Mouse (Mus musculus): ENCODE results near the gene Ap3b2. TPM values are rescaled to one million over a fixed set of nuclear protein-coding genes. Genes with fewer than 3 reads are reported as not detected.

Gene Ap3b2
- polyA plus RNA-seq, 1 experiment from 2014 or later, result 5.2 TPM

DNA sequence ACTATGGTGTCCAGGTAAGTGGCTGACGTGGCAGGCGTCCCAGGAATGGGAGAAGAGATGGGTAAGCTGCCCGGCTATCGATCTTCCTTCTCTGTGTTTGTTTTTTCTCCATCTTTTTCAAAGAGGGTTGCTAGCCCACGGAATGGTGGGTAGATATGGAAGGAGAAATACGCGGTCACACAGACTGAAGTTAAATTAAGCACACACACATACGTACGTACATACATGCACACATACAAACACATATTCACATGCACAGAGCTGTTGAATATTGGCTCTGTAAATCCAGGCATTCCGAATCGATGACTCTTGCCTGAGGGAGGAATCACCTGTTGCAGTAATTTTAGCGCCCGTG, 29.9 kb upstream of the Ap3b2 start:
- H3K4me2 ChIP-seq (ENCODE audit: low read depth, low read length), result peak overlapping the region; percentile 64
- peaks cover 8% of the 10 kb centered on the region for H3K4me1 ChIP-seq (ENCODE audit: control insufficient read depth, insufficient read depth, low read length)
- peak overlapping the region; percentile 80 for H3K9ac ChIP-seq (ENCODE audit: low read depth, low read length)
- ATAC-seq, result no peak; the same call in 1 of the 2 replicates
- H3K27me3 ChIP-seq (replicated peaks; ENCODE audit: control insufficient read depth, insufficient read depth, low read length), result no peaks in the 10 kb centered on the region
- peak overlapping the region; percentile 95 for H3K27ac ChIP-seq (ENCODE audit: low read length)
- H3K36me3 ChIP-seq (ENCODE audit: control insufficient read depth, insufficient read depth, low read length), result peaks cover 7% of the 10 kb centered on the region
- H3K9me3 ChIP-seq (ENCODE audit: control insufficient read depth, low read length), result no peaks in the 10 kb centered on the region
- peak overlapping the region; percentile 60 for H3K4me3 ChIP-seq (ENCODE audit: low read length)
- WGBS, result 8% methylated on average over 13 of the region's 13 CpGs

- ATAC-seq, result peak; percentile 99
- Histone ChIP-seq H3K9me3 (ENCODE audit: control insufficient read depth, low read length) (no peaks in the 10 kb centered on the region), H3K9ac (ENCODE audit: low read depth, low read length) (peak overlapping the region; percentile 80), H3K4me2 (ENCODE audit: low read depth, low read length) (peak overlapping the region; percentile 64), H3K36me3 (ENCODE audit: control insufficient read depth, insufficient read depth, low read length) (peaks cover 7% of the 10 kb centered on the region), H3K27ac (ENCODE audit: low read length) (peak overlapping the region; percentile 95), H3K27me3 (replicated peaks; ENCODE audit: control insufficient read depth, insufficient read depth, low read length) (no peaks in the 10 kb centered on the region), H3K4me1 (ENCODE audit: control insufficient read depth, insufficient read depth, low read length) (peaks cover 8% of the 10 kb centered on the region), H3K4me3 (ENCODE audit: low read length) (peak overlapping the region; percentile 60)
- 0% methylated on average over 31 of the region's 31 CpGs for whole genome bisulfite sequencing
Observed at GRCm38 (mm10) chr7:81523008-81523662, 29.4 kb upstream of the Ap3b2 start.

DNA sequence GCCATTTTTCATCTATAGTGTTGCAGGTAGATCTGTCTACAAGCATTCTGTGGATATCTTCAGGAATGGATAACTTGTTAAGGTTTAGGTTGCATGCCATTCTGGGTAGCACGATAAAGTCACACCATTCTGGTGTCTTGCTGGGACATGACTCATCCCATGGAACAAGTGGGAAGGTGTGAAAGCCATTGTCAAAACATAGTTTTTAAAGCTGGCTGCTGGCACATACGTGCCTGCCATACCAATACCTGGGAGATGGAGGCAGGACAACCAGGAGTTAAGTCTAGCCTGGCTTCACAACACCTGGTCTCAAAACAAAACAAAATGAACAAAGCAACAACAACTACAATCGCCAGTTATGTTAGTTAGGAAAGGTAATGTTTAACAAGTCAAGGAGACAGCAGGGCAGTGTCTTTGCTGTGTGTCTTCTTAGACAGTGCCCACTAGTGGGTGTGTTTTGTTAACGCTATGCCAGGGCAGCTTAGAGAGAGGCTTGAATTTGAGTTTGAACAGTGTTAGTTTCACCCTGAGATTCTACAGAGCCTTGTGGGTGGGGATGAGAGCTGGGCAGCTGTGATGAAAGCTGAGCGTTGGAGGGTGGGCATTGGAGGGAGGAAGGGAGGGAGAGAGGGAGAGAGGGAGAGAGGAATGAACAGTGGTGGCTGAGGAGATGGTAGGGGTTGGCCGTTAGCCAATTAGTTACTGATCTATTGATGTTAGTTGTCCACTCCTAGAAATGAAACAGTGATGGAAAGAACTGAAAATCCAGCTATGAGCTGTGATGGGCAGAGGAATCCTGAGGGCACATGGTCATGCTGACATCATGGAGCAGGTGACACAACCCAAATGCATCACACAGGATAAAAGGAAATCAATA, 22.7 kb upstream of the Ap3b2 start:
- no peak for ATAC-seq

DNA sequence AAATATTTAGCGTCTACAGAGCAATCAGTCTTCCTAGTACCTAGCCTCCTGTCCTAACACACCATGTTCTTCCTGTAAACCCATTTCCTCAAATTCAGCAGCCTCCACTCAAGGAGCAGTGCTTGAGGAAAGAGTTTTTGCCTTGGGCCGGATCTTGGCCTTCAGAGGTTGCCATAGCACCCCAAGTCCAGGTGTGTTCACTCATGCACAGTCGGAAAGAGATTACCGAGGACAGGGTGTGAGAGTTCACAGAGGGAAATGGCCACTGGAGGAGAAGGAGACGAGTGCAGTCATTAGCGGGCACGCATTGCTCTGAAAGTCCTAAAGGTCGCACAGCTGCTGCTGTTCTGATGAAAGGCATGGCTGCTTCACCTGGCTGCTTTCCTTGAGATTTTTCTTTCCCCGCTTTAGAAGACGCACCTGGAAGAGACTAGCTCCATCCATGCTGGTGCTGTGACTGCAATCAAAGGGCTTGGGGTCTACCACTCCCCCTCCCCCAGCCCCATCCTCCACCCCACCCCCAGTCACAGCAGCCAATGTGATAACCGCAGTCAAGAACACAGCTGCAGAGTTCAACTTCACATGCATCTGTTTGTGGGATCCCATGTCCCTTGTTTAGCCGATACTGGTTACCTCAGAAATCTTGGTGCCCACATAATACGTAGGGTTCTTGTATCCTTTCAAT, 21.3 kb upstream of the Ap3b2 start:
- no peak for ATAC-seq
- Histone ChIP-seq H3K4me2 (ENCODE audit: low read depth, low read length) (no peak overlapping the region), H3K4me1 (ENCODE audit: control insufficient read depth, insufficient read depth, low read length) (no peaks in the 10 kb centered on the region), H3K9ac (ENCODE audit: low read depth, low read length) (no peak overlapping the region), H3K27me3 (replicated peaks; ENCODE audit: control insufficient read depth, insufficient read depth, low read length) (no peaks in the 10 kb centered on the region), H3K36me3 (ENCODE audit: control insufficient read depth, insufficient read depth, low read length) (no peaks in the 10 kb centered on the region), H3K4me3 (ENCODE audit: low read length) (no peak overlapping the region), H3K27ac (ENCODE audit: low read length) (no peak overlapping the region), H3K9me3 (ENCODE audit: control insufficient read depth, low read length) (no peaks in the 10 kb centered on the region)
- 46% methylated on average over 13 of the region's 13 CpGs for WGBS

More for the DNA sequence above, 22.7 kb upstream of the Ap3b2 start:
- 63% methylated on average over 6 of the region's 6 CpGs for WGBS
- no peaks in the 10 kb centered on the region for H3K9me3 ChIP-seq (ENCODE audit: control insufficient read depth, low read length)
- H3K4me1 ChIP-seq (ENCODE audit: control insufficient read depth, insufficient read depth, low read length), result no peaks in the 10 kb centered on the region
- no peak overlapping the region for H3K9ac ChIP-seq (ENCODE audit: low read depth, low read length)
- H3K36me3 ChIP-seq (ENCODE audit: control insufficient read depth, insufficient read depth, low read length), result no peaks in the 10 kb centered on the region
- no peak overlapping the region for H3K27ac ChIP-seq (ENCODE audit: low read length)
- no peak overlapping the region for H3K4me3 ChIP-seq (ENCODE audit: low read length)
- H3K4me2 ChIP-seq (ENCODE audit: low read depth, low read length), result no peak overlapping the region
- no peaks in the 10 kb centered on the region for H3K27me3 ChIP-seq (replicated peaks; ENCODE audit: control insufficient read depth, insufficient read depth, low read length)

- WGBS, result 65% methylated on average over 2 of the region's 2 CpGs
- no peak for ATAC-seq
Observed at GRCm38 (mm10) chr7:81501050-81501449, 7.3 kb upstream of the Ap3b2 start.

DNA sequence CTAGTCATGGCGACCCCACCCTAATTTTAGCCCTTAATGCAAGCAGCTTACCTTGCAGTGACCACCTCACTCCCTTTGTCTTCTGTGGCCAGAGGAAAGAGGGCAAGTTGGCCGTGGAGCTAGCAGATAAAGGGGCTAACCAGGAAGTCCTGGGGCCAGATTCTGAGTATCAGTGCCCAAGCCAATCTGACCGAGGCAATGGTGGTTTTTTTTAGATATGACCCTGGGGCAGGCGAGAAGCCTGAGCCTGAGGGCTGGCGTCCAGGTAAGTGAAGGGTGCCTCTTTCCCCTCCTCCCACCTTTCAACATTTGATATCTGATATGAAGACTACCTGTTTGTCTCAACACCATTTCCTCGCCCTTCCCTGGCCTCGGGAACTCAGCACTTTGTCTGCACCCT, 4.5 kb upstream of the Ap3b2 start, which contains the start of gene BC048679:
TSS of gene BC048679 (minus strand) at position 101 of the 400 bp plus-strand sequence.
- 54% methylated on average over 7 of the region's 7 CpGs for WGBS
- Histone ChIP-seq H3K4me2 (ENCODE audit: low read depth, low read length) (no peak within 1 kb of the TSS), H3K4me1 (ENCODE audit: control insufficient read depth, insufficient read depth, low read length) (0 out of 2 replicates have a peak, but pooled peaks cover 3% of the 10 kb centered on the region), H3K27me3 (replicated peaks; ENCODE audit: control insufficient read depth, insufficient read depth, low read length) (peaks cover 8% of the 10 kb centered on the region; the same call in 1 of the 2 replicates), H3K36me3 (ENCODE audit: control insufficient read depth, insufficient read depth, low read length) (no peaks in the 10 kb centered on the region), H3K4me3 (ENCODE audit: low read length) (no peak within 1 kb of the TSS), H3K9me3 (ENCODE audit: control insufficient read depth, low read length) (no peaks in the 10 kb centered on the region), H3K9ac (ENCODE audit: low read depth, low read length) (no peak within 1 kb of the TSS), H3K27ac (ENCODE audit: low read length) (no peak within 1 kb of the TSS)
- ATAC-seq, result no peak

More at GRCm38 (mm10) chr7:81501050-81501449, 7.3 kb upstream of the Ap3b2 start:
- H3K27me3 ChIP-seq (replicated peaks; ENCODE audit: control insufficient read depth, insufficient read depth, low read length), result peaks cover 3% of the 10 kb centered on the region; the same call in 1 of the 2 replicates
- H3K4me2 ChIP-seq (ENCODE audit: low read depth, low read length), result no peak overlapping the region
- H3K36me3 ChIP-seq (ENCODE audit: control insufficient read depth, insufficient read depth, low read length), result no peaks in the 10 kb centered on the region
- no peaks in the 10 kb centered on the region for H3K9me3 ChIP-seq (ENCODE audit: control insufficient read depth, low read length)
- H3K4me3 ChIP-seq (ENCODE audit: low read length), result no peak overlapping the region
- H3K27ac ChIP-seq (ENCODE audit: low read length), result no peak overlapping the region
- H3K9ac ChIP-seq (ENCODE audit: low read depth, low read length), result no peak overlapping the region
- no peaks in the 10 kb centered on the region for H3K4me1 ChIP-seq (ENCODE audit: control insufficient read depth, insufficient read depth, low read length)

GRCm38 (mm10) chr7:81497171-81497570, 3.4 kb upstream of the Ap3b2 start:
- H3K36me3 ChIP-seq (ENCODE audit: control insufficient read depth, insufficient read depth, low read length), result no peaks in the 10 kb centered on the region
- WGBS, result 16% methylated on average over 6 of the region's 6 CpGs
- H3K27ac ChIP-seq (ENCODE audit: low read length), result no peak overlapping the region
- H3K27me3 ChIP-seq (replicated peaks; ENCODE audit: control insufficient read depth, insufficient read depth, low read length), result peaks cover 8% of the 10 kb centered on the region; the same call in 1 of the 2 replicates
- H3K4me3 ChIP-seq (ENCODE audit: low read length), result no peak overlapping the region
- no peaks in the 10 kb centered on the region for H3K9me3 ChIP-seq (ENCODE audit: control insufficient read depth, low read length)
- H3K4me2 ChIP-seq (ENCODE audit: low read depth, low read length), result no peak overlapping the region
- H3K4me1 ChIP-seq (ENCODE audit: control insufficient read depth, insufficient read depth, low read length), result 0 out of 2 replicates have a peak, but pooled peaks cover 5% of the 10 kb centered on the region
- no peak for ATAC-seq
- no peak overlapping the region for H3K9ac ChIP-seq (ENCODE audit: low read depth, low read length)

GRCm38 (mm10) chr7:81492628-81493027, 1.1 kb downstream of the Ap3b2 start:
- no peak overlapping the region for H3K9ac ChIP-seq (ENCODE audit: low read depth, low read length)
- H3K36me3 ChIP-seq (ENCODE audit: control insufficient read depth, insufficient read depth, low read length), result no peaks in the 10 kb centered on the region
- H3K4me2 ChIP-seq (ENCODE audit: low read depth, low read length), result peak overlapping the region; percentile 58
- 53% methylated on average over 9 of the region's 9 CpGs for WGBS
- H3K4me1 ChIP-seq (ENCODE audit: control insufficient read depth, insufficient read depth, low read length), result 0 out of 2 replicates have a peak, but pooled peaks cover 5% of the 10 kb centered on the region
- H3K9me3 ChIP-seq (ENCODE audit: control insufficient read depth, low read length), result no peaks in the 10 kb centered on the region
- peak overlapping the region; percentile 48; the same call in 1 of the 2 replicates for H3K4me3 ChIP-seq (ENCODE audit: low read length)
- no peak overlapping the region for H3K27ac ChIP-seq (ENCODE audit: low read length)
- ATAC-seq, result no peak
- H3K27me3 ChIP-seq (replicated peaks; ENCODE audit: control insufficient read depth, insufficient read depth, low read length), result peaks cover 8% of the 10 kb centered on the region; the same call in 1 of the 2 replicates

GRCm38 (mm10) chr7:81489649-81490048, 4.1 kb downstream of the Ap3b2 start:
- WGBS, result 9% methylated on average over 9 of the region's 9 CpGs

More at GRCm38 (mm10) chr7:81489649-81490048, 4.1 kb downstream of the Ap3b2 start:
- H3K4me2 ChIP-seq (ENCODE audit: low read depth, low read length), result no peak overlapping the region
- H3K4me1 ChIP-seq (ENCODE audit: control insufficient read depth, insufficient read depth, low read length), result 0 out of 2 replicates have a peak, but pooled peaks cover 5% of the 10 kb centered on the region
- H3K9me3 ChIP-seq (ENCODE audit: control insufficient read depth, low read length), result no peaks in the 10 kb centered on the region
- H3K27me3 ChIP-seq (replicated peaks; ENCODE audit: control insufficient read depth, insufficient read depth, low read length), result peaks cover 5% of the 10 kb centered on the region; the same call in 1 of the 2 replicates
- H3K4me3 ChIP-seq (ENCODE audit: low read length), result no peak overlapping the region
- ATAC-seq, result no peak
- no peak overlapping the region for H3K27ac ChIP-seq (ENCODE audit: low read length)
- no peaks in the 10 kb centered on the region for H3K36me3 ChIP-seq (ENCODE audit: control insufficient read depth, insufficient read depth, low read length)
- H3K9ac ChIP-seq (ENCODE audit: low read depth, low read length), result no peak overlapping the region
